Mouse (Mus musculus) MN1 (cell line): ENCODE data around the gene Hcar2.

ENCODE experiments used
- DNase-seq: peaks from one replicate; pipeline ENCODE4 v3.0.0-alpha.2; 2016; ENCODE audit warnings: low spot score

Gene Hcar2

GRCm38 (mm10) chr5:123865365-123865764 lies at the start of gene Hcar2:
Gene Hcar2 (minus strand): TSS chr5:123865499.
- DNase-seq = no peak

- DNase-seq = no peak
Observed at GRCm38 (mm10) chr5:123914852-123915251, 49.6 kb upstream of the Hcar2 start.

- no peak for DNase-seq
Observed at GRCm38 (mm10) chr5:123907631-123907977, 42.3 kb upstream of the Hcar2 start.

- DNase-seq = peak; percentile 98
Observed at GRCm38 (mm10) chr5:123906976-123907630, 41.8 kb upstream of the Hcar2 start, which contains the start of gene Denr. Gene Denr (plus strand): TSS chr5:123907175.

GRCm38 (mm10) chr5:123906146-123906975 lies 41.1 kb upstream of the Hcar2 start:
- peak; percentile 12 for DNase-seq

- DNase-seq = no peak
Observed at GRCm38 (mm10) chr5:123904059-123904672, 38.9 kb upstream of the Hcar2 start.

GRCm38 (mm10) chr5:123897352-123897751 lies 32.1 kb upstream of the Hcar2 start:
- no peak for DNase-seq

GRCm38 (mm10) chr5:123896395-123896794 lies 31.1 kb upstream of the Hcar2 start:
- peak; percentile 16 for DNase-seq

- no peak for DNase-seq
Observed at GRCm38 (mm10) chr5:123893520-123893919, 28.2 kb upstream of the Hcar2 start.

- peak; percentile 63 for DNase-seq
Observed at GRCm38 (mm10) chr5:123891669-123892068, 26.4 kb upstream of the Hcar2 start.

- no peak for DNase-seq
Observed at GRCm38 (mm10) chr5:123890987-123891386, 25.7 kb upstream of the Hcar2 start.

- no peak for DNase-seq
Observed at GRCm38 (mm10) chr5:123890312-123890711, 25.0 kb upstream of the Hcar2 start.

GRCm38 (mm10) chr5:123886365-123886764 lies 21.1 kb upstream of the Hcar2 start:
- DNase-seq = no peak

- no peak for DNase-seq
Observed at GRCm38 (mm10) chr5:123884332-123884731, 19.0 kb upstream of the Hcar2 start.

GRCm38 (mm10) chr5:123883891-123884290 lies 18.6 kb upstream of the Hcar2 start:
- no peak for DNase-seq

GRCm38 (mm10) chr5:123880778-123881177 lies 15.5 kb upstream of the Hcar2 start:
- no peak for DNase-seq

GRCm38 (mm10) chr5:123879928-123880327 lies 14.6 kb upstream of the Hcar2 start, which contains the start of gene Hcar1:
Gene Hcar1 (minus strand): TSS chr5:123880020.
- no peak for DNase-seq

- DNase-seq = no peak
Observed at GRCm38 (mm10) chr5:123878056-123878455, 12.8 kb upstream of the Hcar2 start.

GRCm38 (mm10) chr5:123874177-123874576 lies 8.9 kb upstream of the Hcar2 start:
- DNase-seq = no peak

- no peak for DNase-seq
Observed at GRCm38 (mm10) chr5:123869615-123870014, 4.3 kb upstream of the Hcar2 start.

GRCm38 (mm10) chr5:123866457-123866856 lies 1.2 kb upstream of the Hcar2 start:
- no peak for DNase-seq

- no peak for DNase-seq
Observed at GRCm38 (mm10) chr5:123863934-123864333, 1.4 kb downstream of the Hcar2 start.
